Mouse (Mus musculus) neutrophil, adult 83 days (primary cell): ENCODE data around the gene Efcab7. TPM values are rescaled to one million over a fixed set of nuclear protein-coding genes. Genes with fewer than 3 reads are reported as not detected.

ENCODE experiments used
- total RNA-seq, 2 experiments: library from RNA; stranded (reverse); gene quantifications; one replicate each; pipeline ENCODE4 v1.2.4; 2023

Efcab7 gene
- total RNA-seq: 1 to 10 TPM; 3.1 to 7.9 TPM

GRCm38 (mm10) chr4:99829094-99830073, at the start of gene Efcab7:
Gene Efcab7, plus strand, starts transcription at chr4:99829198.

GRCm38 (mm10) chr4:99929149-99929612, 100.2 kb downstream of the Efcab7 start, which contains the start of gene Pgm1:
Gene Pgm1, plus strand, starts transcription at chr4:99929414.

GRCm38 (mm10) chr4:99929613-99930517, 100.9 kb downstream of the Efcab7 start, which contains the start of gene Itgb3bp:
Gene Itgb3bp, minus strand, starts transcription at chr4:99929813.

Other genes with a start within 250 kb of the Efcab7 start
- gene Foxd3, start 172.9 kb upstream of the Efcab7 start, total RNA-seq: not detected
- 1 to 10 TPM; 6.6 TPM for gene Alg6, start 113.5 kb upstream of the Efcab7 start, total RNA-seq
- gene Pgm1, start 100.2 kb downstream of the Efcab7 start, total RNA-seq: 10 to 100 TPM; 16.2 to 17.5 TPM
- gene Itgb3bp, start 100.6 kb downstream of the Efcab7 start, total RNA-seq: 1 to 10 TPM; 2.7 to 3.8 TPM